ENCODE assay signal across 17 mouse cellular contexts in the genomic region with DNA sequence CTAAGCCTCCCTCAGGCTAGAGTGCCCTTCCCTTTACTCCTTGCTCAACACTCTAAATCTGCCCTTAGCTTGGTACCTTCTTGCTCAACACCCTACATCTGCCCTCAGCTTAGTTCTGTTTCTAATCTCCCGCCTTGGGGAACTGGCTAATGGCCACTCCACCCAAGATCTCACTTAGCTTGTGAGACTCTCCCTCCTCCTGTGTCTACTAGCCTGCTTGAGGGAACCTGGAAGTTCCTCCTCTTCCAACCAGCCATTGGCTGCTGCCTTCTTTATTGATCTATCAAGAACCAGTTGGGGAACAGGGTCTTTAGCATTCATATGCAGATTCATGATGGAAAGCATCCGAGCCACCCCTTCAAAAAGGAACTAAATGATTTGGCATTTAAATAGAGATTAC. TPM values are rescaled to one million over a fixed set of nuclear protein-coding genes. Genes with fewer than 3 reads are reported as not detected.
DNase-seq lines count a peak whose midpoint lies in the region; ATAC-seq and TF ChIP-seq lines count a peak whose summit lies in the region.
"Had no signal": no experiment of that assay in that cellular context is flagged by ENCODE, and none has a peak within 500 bp of the region (broad histone marks: within the 10 kb centered on the region; RNA-seq: fewer than 3 reads in every experiment).

No protein-coding gene starts in this region.

- no peak overlapping the region for H3K9ac ChIP-seq in liver, embryonic 11.5 days (ENCODE audit: low read depth, low read length)
- H3K9ac ChIP-seq in ES-E14 (ENCODE audit: insufficient read depth, low read depth, low read length, poor library complexity, severe bottlenecking), result no peak overlapping the region
- no peak overlapping the region for H3K9ac ChIP-seq in midbrain, embryonic 13.5 days (replicated peaks)
- H3K9ac ChIP-seq: forebrain, embryonic 12.5 days; hindbrain, embryonic 14.5 days; neural tube, embryonic 12.5 days had no signal

- H3K36me3 ChIP-seq in liver, embryonic 11.5 days (ENCODE audit: control insufficient read depth, insufficient read depth, low read length), result no peaks in the 10 kb centered on the region
- no peaks in the 10 kb centered on the region for H3K36me3 ChIP-seq in ES-E14 (ENCODE audit: control insufficient read depth, insufficient read depth, low read length, poor library complexity, severe bottlenecking)
- peaks cover 25% of the 10 kb centered on the region for H3K36me3 ChIP-seq in midbrain, embryonic 13.5 days

- H3K4me3 ChIP-seq in liver, embryonic 11.5 days (ENCODE audit: low read depth, low read length), result no peak overlapping the region
- H3K4me3 ChIP-seq in ES-E14 (ENCODE audit: insufficient read depth in 1 of 2, low read depth in 1 of 2, low read length in 2 of 2, poor library complexity in 1 of 2, severe bottlenecking in 1 of 2), result peak overlapping the region; percentile 28 to 36
- H3K4me3 ChIP-seq in midbrain, embryonic 13.5 days (replicated peaks), result no peak overlapping the region
- H3K4me3 ChIP-seq: forebrain, embryonic 12.5 days; neural tube, embryonic 12.5 days had no signal

- H3K4me2 ChIP-seq in liver, embryonic 11.5 days, result no peak overlapping the region
- H3K4me2 ChIP-seq in midbrain, embryonic 13.5 days (replicated peaks), result no peak overlapping the region
- H3K4me2 ChIP-seq: forebrain, embryonic 12.5 days; hindbrain, embryonic 14.5 days; neural tube, embryonic 12.5 days had no signal

- in situ Hi-C loops in ES-E14 (cut with MboI; ENCODE audit: low sequenced_read_pairs in 2 of 2, unreplicated experiment in 2 of 2), result loop anchor here in 1 of 2 experiments (25.0 kb wide), 1 partner anchor 1105 kb away; the partner anchor contains the start of gene Gja1

- no peak overlapping the region for H3K27ac ChIP-seq in liver, embryonic 11.5 days (ENCODE audit: low read depth, low read length)
- H3K27ac ChIP-seq in ES-E14 (ENCODE audit: insufficient read depth, low read depth, low read length, poor library complexity, severe bottlenecking), result peak overlapping the region; percentile 89
- no peak overlapping the region for H3K27ac ChIP-seq in midbrain, embryonic 13.5 days
- H3K27ac ChIP-seq: forebrain, embryonic 12.5 days; hindbrain, embryonic 14.5 days; kidney, postnatal 0 days; macrophage; neural tube, embryonic 12.5 days had no signal

- WGBS in liver, embryonic 11.5 days, result 83% methylated on average over 2 of the region's 2 CpGs
- WGBS in midbrain, embryonic 13.5 days, result 64% methylated on average over 2 of the region's 2 CpGs

- no peaks in the 10 kb centered on the region for H3K27me3 ChIP-seq in liver, embryonic 11.5 days (replicated peaks; ENCODE audit: control insufficient read depth, insufficient read depth, low read length)
- no peaks in the 10 kb centered on the region for H3K27me3 ChIP-seq in midbrain, embryonic 13.5 days
- H3K27me3 ChIP-seq: forebrain, embryonic 12.5 days; neural tube, embryonic 12.5 days had no signal

- no peaks in the 10 kb centered on the region for H3K9me3 ChIP-seq in liver, embryonic 11.5 days (ENCODE audit: control insufficient read depth, low read length)
- no peaks in the 10 kb centered on the region for H3K9me3 ChIP-seq in ES-E14 (ENCODE audit: control insufficient read depth, insufficient read depth, low read depth, low read length)
- H3K9me3 ChIP-seq in midbrain, embryonic 13.5 days, result 0 out of 2 replicates have a peak, but pooled peaks cover 4% of the 10 kb centered on the region
- H3K9me3 ChIP-seq: neural tube, embryonic 12.5 days had no signal

- no peak for DNase-seq in liver, embryonic 11.5 days (ENCODE audit: low spot score)
- no peak for DNase-seq in liver
- peak; percentile 58 for DNase-seq in ES-E14 (ENCODE audit: low read depth, low spot score)
- peak; percentile 70 for DNase-seq in gonadal fat pad, adult 2 months (ENCODE audit: low read depth)
- DNase-seq in kidney, postnatal 10 days, result no peak
- DNase-seq: cerebellum, adult 11-12 months; heart, postnatal 10 days; thymus, postnatal 25 days had no signal

- ATAC-seq in liver, embryonic 11.5 days (replicated peaks; ENCODE audit: low FRiP score), result 0 out of 2 replicates have a peak, but pooled peaks have one; percentile 27
- ATAC-seq in neutrophil, adult 5-6 weeks (ENCODE audit: extremely low read depth, insufficient number of reproducible peaks, low FRiP score, poor library complexity, severe bottlenecking), result peak; percentile 33; the same call in 1 of the 2 replicates
- no peak for ATAC-seq in midbrain, embryonic 13.5 days
- ATAC-seq: intestine, embryonic 16.5 days; midbrain, embryonic 16.5 days had no signal

- H3K4me1 ChIP-seq in liver, embryonic 11.5 days (replicated peaks; ENCODE audit: control insufficient read depth, insufficient read depth, low read length), result no peaks in the 10 kb centered on the region
- H3K4me1 ChIP-seq in ES-E14 (ENCODE audit: control insufficient read depth in 2 of 2, insufficient read depth in 2 of 2, low read length in 2 of 2, poor library complexity in 1 of 2), result peaks cover 6 to 9% of the 10 kb centered on the region in 2 experiments
- peaks cover 32% of the 10 kb centered on the region for H3K4me1 ChIP-seq in midbrain, embryonic 13.5 days (replicated peaks)

TF ChIP-seq in ES-E14, 5 proteins besides CTCF, POLR2A, EP300 and RAD21:
- TF ChIP-seq CHD2 (IDR thresholded peaks at IDR 0.05; ENCODE audit: low read depth, low read length), result no peak
- TF ChIP-seq ZNF384 (IDR thresholded peaks at IDR 0.05; ENCODE audit: low read depth, low read length), result no peak
- no peak for TF ChIP-seq HCFC1 (IDR thresholded peaks at IDR 0.05; ENCODE audit: borderline replicate concordance, insufficient read depth, low read length)
- TF ChIP-seq MAFK (IDR thresholded peaks at IDR 0.05; ENCODE audit: insufficient read depth, low read depth, low read length), result no peak
- no peak for TF ChIP-seq ZC3H11A (IDR thresholded peaks at IDR 0.05; ENCODE audit: borderline replicate concordance, low read depth, low read length)

RNA-seq across cellular contexts. Expression of gene Hsf2, which starts 5.9 kb away (rescaled TPM):
- polyA plus RNA-seq in liver, embryonic 11.5 days (2014; fragmentation: Nextera tagmentation; extraction: Ambion mirVana), result 19.2 and 19.8 TPM in 2 replicates
- total RNA-seq in ES-E14 (2012; rRNA removed), result 29.0 and 32.0 TPM in 2 replicates
- 5.8 and 6.0 TPM in 2 replicates for polyA plus RNA-seq in gonadal fat pad, adult 2 months (2012; rRNA removed)
- total RNA-seq in neutrophil, adult 5-6 weeks (2017), result 11.3 and 12.6 TPM in 2 replicates
- polyA plus RNA-seq in midbrain, embryonic 13.5 days (2015; fragmentation: Nextera tagmentation; extraction: Ambion mirVana), result 86.4 and 100 TPM in 2 replicates

RNA-seq across cellular contexts. Expression of gene Serinc1, which starts 40.3 kb away (rescaled TPM):
- 88.8 and 99.7 TPM in 2 replicates for polyA plus RNA-seq in liver, embryonic 11.5 days (2014; fragmentation: Nextera tagmentation; extraction: Ambion mirVana)
- total RNA-seq in ES-E14 (2012; rRNA removed), result 143 and 153 TPM in 2 replicates
- 93.0 and 94.6 TPM in 2 replicates for polyA plus RNA-seq in gonadal fat pad, adult 2 months (2012; rRNA removed)
- total RNA-seq in neutrophil, adult 5-6 weeks (2017), result 133 and 137 TPM in 2 replicates
- 339 and 384 TPM in 2 replicates for polyA plus RNA-seq in midbrain, embryonic 13.5 days (2015; fragmentation: Nextera tagmentation; extraction: Ambion mirVana)

Comparison
In these comparisons a context has a peak if more than half of its experiments do, and no peak if none do; other contexts are left out.
1. DNase-seq: peak in ES-E14 (single experiment) and gonadal fat pad, adult 2 months (single experiment); none in liver, embryonic 11.5 days (single experiment), liver (single experiment) and kidney, postnatal 10 days (single experiment).
2. H3K4me3 ChIP-seq: peak in ES-E14 (2 of 2); none in liver, embryonic 11.5 days (single experiment) and midbrain, embryonic 13.5 days (single experiment).